Mouse (Mus musculus) heart, embryonic 14.5 days (tissue): ENCODE measurements around the gene Pgr. TPM values are rescaled to one million over a fixed set of nuclear protein-coding genes. Genes with fewer than 3 reads are reported as not detected.
A peak's percentile ranks its signal among the peaks of the same experiment; 100 is the strongest.

Source experiments
- ATAC-seq: fragments of 200-750 bp; cut with Nextera tagmentation; 2 replicates; pipeline ENCODE4 v1.8.0; 2017; ENCODE audit warnings: low read depth, moderate TSS enrichment; ENCODE audit not compliant: insufficient number of reproducible peaks, insufficient read depth, low FRiP score
- H3K27ac ChIP-seq, 2 experiments: fragments of 200-500 bp in 1 of 2; fragments of 300-500 bp in 1 of 2; sonication (generic) in 1 of 2; replicated peaks in 1 of 2; 2 replicates each; pipeline ENCODE4 v1.5.1; 2012 to 2014; ENCODE audit warnings: low read depth in 2 of 2, low read length in 2 of 2, control low read depth in 1 of 2, mild to moderate bottlenecking in 1 of 2, mixed read lengths in 1 of 2; ENCODE audit not compliant: control insufficient read depth in 1 of 2, insufficient read depth in 1 of 2
- H3K27me3 ChIP-seq: fragments of 300-500 bp; sonication (generic); 2 replicates; pipeline ENCODE4 v1.6.1; 2014; ENCODE audit warnings: mild to moderate bottlenecking, low read length, control low read depth; ENCODE audit not compliant: control insufficient read depth, insufficient read depth
- H3K36me3 ChIP-seq: fragments of 300-500 bp; sonication (generic); 2 replicates; pipeline ENCODE4 v1.6.1; 2014; ENCODE audit warnings: mild to moderate bottlenecking, control low read depth, low read length, mixed read lengths; ENCODE audit not compliant: control insufficient read depth, insufficient read depth
- H3K4me1 ChIP-seq, 2 experiments: fragments of 200-500 bp in 1 of 2; fragments of 300-500 bp in 1 of 2; sonication (generic) in 1 of 2; 2 replicates each; pipeline ENCODE4 v1.6.1; 2012 to 2014; ENCODE audit warnings: low read length in 2 of 2, control low read depth in 1 of 2, mixed read lengths in 1 of 2; ENCODE audit not compliant: control insufficient read depth in 2 of 2, insufficient read depth in 2 of 2
- H3K4me2 ChIP-seq: fragments of 300-500 bp; sonication (generic); 2 replicates; pipeline ENCODE4 v1.6.1; 2014; ENCODE audit warnings: mild to moderate bottlenecking, low read length
- H3K4me3 ChIP-seq, 2 experiments: fragments of 200-500 bp in 1 of 2; fragments of 300-500 bp in 1 of 2; sonication (generic) in 1 of 2; 2 replicates each; pipeline ENCODE4 v1.5.1; 2012 to 2014; ENCODE audit warnings: low read length in 2 of 2, mild to moderate bottlenecking in 2 of 2, control low read depth in 1 of 2, low read depth in 1 of 2, moderate library complexity in 1 of 2; ENCODE audit not compliant: control insufficient read depth in 1 of 2, insufficient read depth in 1 of 2
- H3K9ac ChIP-seq: fragments of 300-500 bp; sonication (generic); 2 replicates; pipeline ENCODE4 v1.6.1; 2014; ENCODE audit warnings: mild to moderate bottlenecking, low read length
- H3K9me3 ChIP-seq: fragments of 300-500 bp; sonication (generic); 2 replicates; pipeline ENCODE4 v1.6.1; 2016; ENCODE audit warnings: low read length, control low read depth; ENCODE audit not compliant: control insufficient read depth
- WGBS: fragments of 180-500 bp; shearing (Covaris S2); extraction: QIAGEN DNeasy Blood & Tissue Kit; methylation state at CpG from one replicate; pipeline ENCODE4 v1.1.7; 2014; 5-methylcytosine and 5-hydroxymethylcytosine counted together
- polyA plus RNA-seq: library from polyadenylated mRNA; unstranded; fragments of >200 nt; fragmentation: Nextera tagmentation; extraction: Ambion mirVana; gene quantifications from 2 replicates; pipeline ENCODE4 v1.2.1, GENCODE M21; 2014

Pgr gene
- polyA plus RNA-seq, 1 experiment from 2014 or later = 0.09 TPM

DNA sequence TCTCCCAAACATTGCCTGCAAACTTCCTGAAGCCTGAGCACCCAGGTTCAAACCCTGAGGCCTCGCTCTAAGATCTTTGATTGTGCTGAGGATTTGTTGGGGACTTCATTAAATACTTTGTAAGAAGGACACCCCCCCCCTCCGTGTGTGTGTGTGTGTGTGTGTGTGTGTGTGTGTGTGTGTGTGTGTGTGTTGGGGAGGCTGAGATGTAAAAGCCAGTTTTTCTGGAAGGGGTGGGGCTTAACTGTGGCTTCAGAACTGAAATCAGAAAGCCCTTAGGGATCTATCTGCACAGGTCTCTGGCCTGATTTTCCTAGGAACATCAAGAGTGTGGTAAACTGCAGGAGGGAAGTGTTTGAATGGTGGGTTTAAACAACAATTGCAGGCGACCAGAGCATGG is 2.6 kb downstream of the Pgr start:
- Histone ChIP-seq H3K27ac (no peak overlapping the region), H3K9me3 (no peaks in the 10 kb centered on the region), H3K36me3 (no peaks in the 10 kb centered on the region), H3K4me3 (no peak overlapping the region), H3K9ac (no peak overlapping the region), H3K27me3 (peaks cover 54% of the 10 kb centered on the region), H3K4me2 (peak overlapping the region; percentile 92; the same call in 1 of the 2 replicates), H3K4me1 (peaks cover 4 to 21% of the 10 kb centered on the region in 2 experiments; a peak in 2 of 4 replicates)
- ATAC-seq = no peak
- WGBS = 26% methylated on average over 3 of the region's 3 CpGs

DNA sequence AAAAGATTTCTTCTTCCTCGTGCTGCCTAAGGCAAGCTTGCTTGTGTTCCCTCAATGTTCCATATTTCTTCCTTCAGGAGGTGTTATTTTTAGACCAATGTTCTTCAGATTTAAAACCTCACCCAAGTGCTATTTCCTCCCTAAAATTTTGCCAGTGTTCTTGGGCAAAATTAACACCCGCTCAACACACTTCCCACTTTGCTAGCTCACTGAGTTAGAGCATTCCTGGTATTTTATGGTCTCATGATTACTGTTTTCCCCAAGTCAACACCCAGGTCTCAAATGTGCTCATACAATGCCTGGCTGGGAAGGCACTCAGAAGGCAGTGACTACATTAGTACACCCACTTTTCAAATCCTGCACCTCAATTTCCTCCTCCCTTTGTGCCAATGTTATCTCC is 27.9 kb downstream of the Pgr start:
- Histone ChIP-seq H3K4me3 (no peak overlapping the region), H3K9ac (no peak overlapping the region), H3K4me2 (no peak overlapping the region), H3K27ac (no peak overlapping the region), H3K27me3 (no peaks in the 10 kb centered on the region), H3K9me3 (no peaks in the 10 kb centered on the region), H3K36me3 (no peaks in the 10 kb centered on the region), H3K4me1 (no peaks in the 10 kb centered on the region)
- WGBS = 72% methylated on average over 2 of the region's 2 CpGs
- ATAC-seq = no peak

GRCm38 (mm10) chr9:8937753-8938152 is 38.1 kb downstream of the Pgr start:
- H3K9me3 ChIP-seq = no peaks in the 10 kb centered on the region
- no peaks in the 10 kb centered on the region for H3K36me3 ChIP-seq
- no peak overlapping the region for H3K4me3 ChIP-seq
- no peak overlapping the region for H3K4me2 ChIP-seq
- no peak for ATAC-seq
- no peak overlapping the region for H3K27ac ChIP-seq
- H3K27me3 ChIP-seq = no peaks in the 10 kb centered on the region
- WGBS = 44% methylated on average over 1 of the region's 1 CpGs
- no peak overlapping the region for H3K9ac ChIP-seq
- H3K4me1 ChIP-seq = no peaks in the 10 kb centered on the region

GRCm38 (mm10) chr9:8953306-8953705 is 53.7 kb downstream of the Pgr start:
- ATAC-seq = no peak
- Histone ChIP-seq H3K9me3 (no peaks in the 10 kb centered on the region), H3K4me1 (no peaks in the 10 kb centered on the region), H3K9ac (no peak overlapping the region), H3K4me2 (no peak overlapping the region), H3K27ac (no peak overlapping the region), H3K36me3 (no peaks in the 10 kb centered on the region), H3K27me3 (no peaks in the 10 kb centered on the region), H3K4me3 (no peak overlapping the region)

GRCm38 (mm10) chr9:8964512-8965133 is 65.0 kb downstream of the Pgr start:
- Histone ChIP-seq H3K4me2 (no peak overlapping the region), H3K4me1 (no peaks in the 10 kb centered on the region), H3K9me3 (no peaks in the 10 kb centered on the region), H3K4me3 (no peak overlapping the region), H3K27me3 (no peaks in the 10 kb centered on the region), H3K36me3 (no peaks in the 10 kb centered on the region), H3K9ac (no peak overlapping the region), H3K27ac (no peak overlapping the region)
- WGBS = 55% methylated on average over 8 of the region's 8 CpGs
- ATAC-seq = no peak

GRCm38 (mm10) chr9:8970240-8970639 is 70.6 kb downstream of the Pgr start:
- Histone ChIP-seq H3K4me1 (no peaks in the 10 kb centered on the region), H3K4me2 (no peak overlapping the region), H3K27ac (no peak overlapping the region), H3K9me3 (no peaks in the 10 kb centered on the region), H3K27me3 (no peaks in the 10 kb centered on the region), H3K9ac (no peak overlapping the region), H3K4me3 (no peak overlapping the region), H3K36me3 (no peaks in the 10 kb centered on the region)
- ATAC-seq = no peak
- WGBS = 58% methylated on average over 7 of the region's 7 CpGs

- WGBS = 64% methylated on average over 2 of the region's 2 CpGs
- H3K4me2 ChIP-seq = no peak within 1 kb of the TSS
- H3K9ac ChIP-seq = no peak within 1 kb of the TSS
- H3K4me1 ChIP-seq = no peaks in the 10 kb centered on the region
- H3K9me3 ChIP-seq = no peaks in the 10 kb centered on the region
- no peak within 1 kb of the TSS for H3K27ac ChIP-seq
- H3K4me3 ChIP-seq = no peak within 1 kb of the TSS
- no peaks in the 10 kb centered on the region for H3K36me3 ChIP-seq
- no peaks in the 10 kb centered on the region for H3K27me3 ChIP-seq
- no peak for ATAC-seq
Observed at GRCm38 (mm10) chr9:8971491-8971890, 71.9 kb downstream of the Pgr start, which contains the start of gene Gm16485. Gene Gm16485 (plus strand): TSS chr9:8971791.

- Histone ChIP-seq H3K9me3 (no peaks in the 10 kb centered on the region), H3K4me2 (no peak overlapping the region), H3K4me1 (no peaks in the 10 kb centered on the region), H3K36me3 (no peaks in the 10 kb centered on the region), H3K4me3 (no peak overlapping the region), H3K27me3 (no peaks in the 10 kb centered on the region), H3K9ac (no peak overlapping the region), H3K27ac (no peak overlapping the region)
- ATAC-seq = no peak
- 60% methylated on average over 2 of the region's 2 CpGs for WGBS
Observed at GRCm38 (mm10) chr9:8977775-8978174, 78.1 kb downstream of the Pgr start.
